Mouse (Mus musculus): ENCODE measurements around the gene Nfkbil1. TPM values are rescaled to one million over a fixed set of nuclear protein-coding genes. Genes with fewer than 3 reads are reported as not detected.

The Nfkbil1 gene
- polyA plus RNA-seq, 1 experiment = 7.9 TPM

DNA sequence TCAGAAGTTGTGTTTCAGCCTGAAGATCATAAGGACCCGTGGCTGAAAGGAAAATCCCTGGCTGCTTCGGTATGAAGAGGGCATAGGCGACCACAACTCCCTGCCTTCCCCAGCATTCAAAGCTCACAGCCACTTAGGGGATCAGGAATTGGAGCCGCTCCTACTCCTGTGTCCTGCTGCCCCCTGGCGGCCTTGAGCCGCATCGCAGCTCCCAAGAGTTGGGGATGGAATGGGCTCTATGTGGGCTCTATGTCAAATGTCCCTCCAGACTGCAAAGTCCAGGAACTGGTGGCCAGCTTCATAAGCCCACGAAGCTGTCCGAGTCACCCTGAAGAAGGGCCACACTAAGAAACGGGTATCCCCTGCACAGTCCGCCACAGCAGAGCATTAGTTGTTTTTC, 39.2 kb upstream of the Nfkbil1 start:
- no peaks in the 10 kb centered on the region for H3K27me3 ChIP-seq (ENCODE audit: control insufficient read depth, insufficient read depth, low read length, poor library complexity, severe bottlenecking)
- TF ChIP-seq CTCF (IDR thresholded peaks at IDR 0.05; ENCODE audit: low read depth, low read length) (peak; percentile 93), POLR2A (IDR thresholded peaks at IDR 0.05; ENCODE audit: insufficient read depth, low read length) (no peak), EP300 (IDR thresholded peaks at IDR 0.05; ENCODE audit: insufficient read depth, low read depth, low read length) (no peak)
- H3K9me3 ChIP-seq (replicated peaks; ENCODE audit: control insufficient read depth, insufficient read depth, low read length, poor library complexity, severe bottlenecking) = no peaks in the 10 kb centered on the region
- no peaks in the 10 kb centered on the region for H3K36me3 ChIP-seq (ENCODE audit: control insufficient read depth, insufficient read depth, low read length, poor library complexity, severe bottlenecking)
- peaks cover 1% of the 10 kb centered on the region for H3K4me1 ChIP-seq (ENCODE audit: control insufficient read depth, insufficient read depth, low read length)
- H3K4me3 ChIP-seq (ENCODE audit: low read depth, low read length) = no peak overlapping the region
- no peak overlapping the region for H3K27ac ChIP-seq (ENCODE audit: insufficient read depth, low read length)
- H3K9ac ChIP-seq (ENCODE audit: low read depth, poor library complexity, severe bottlenecking) = no peak overlapping the region

DNA sequence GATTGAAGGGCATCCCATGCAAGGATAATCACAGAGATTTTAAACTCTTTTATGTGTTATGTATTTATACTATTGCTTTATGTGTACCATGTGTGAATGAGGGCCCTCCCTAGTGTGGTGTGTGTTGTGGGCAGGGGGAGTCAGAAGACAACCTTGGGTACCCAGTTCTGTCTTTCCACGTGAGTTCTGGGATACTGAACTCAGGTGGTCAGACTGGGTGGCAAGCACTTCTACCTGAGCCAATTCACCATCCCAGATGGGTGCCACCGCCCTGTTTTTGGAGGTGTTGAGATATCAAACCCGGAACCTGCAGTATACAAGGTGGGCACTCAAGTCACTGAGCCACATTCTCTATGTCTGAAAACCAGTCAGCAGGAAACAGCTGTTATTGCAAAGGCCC, 36.7 kb upstream of the Nfkbil1 start:
- Histone ChIP-seq H3K9ac (ENCODE audit: low read depth, poor library complexity, severe bottlenecking) (no peak overlapping the region), H3K36me3 (ENCODE audit: control insufficient read depth, insufficient read depth, low read length, poor library complexity, severe bottlenecking) (no peaks in the 10 kb centered on the region), H3K27me3 (ENCODE audit: control insufficient read depth, insufficient read depth, low read length, poor library complexity, severe bottlenecking) (no peaks in the 10 kb centered on the region), H3K4me3 (ENCODE audit: low read depth, low read length) (no peak overlapping the region), H3K4me1 (ENCODE audit: control insufficient read depth, insufficient read depth, low read length) (peaks cover 1% of the 10 kb centered on the region), H3K9me3 (replicated peaks; ENCODE audit: control insufficient read depth, insufficient read depth, low read length, poor library complexity, severe bottlenecking) (no peaks in the 10 kb centered on the region), H3K27ac (ENCODE audit: insufficient read depth, low read length) (no peak overlapping the region)
- no peak for TF ChIP-seq CTCF (IDR thresholded peaks at IDR 0.05; ENCODE audit: low read depth, low read length)
- no peak for TF ChIP-seq POLR2A (IDR thresholded peaks at IDR 0.05; ENCODE audit: insufficient read depth, low read length)
- TF ChIP-seq EP300 (IDR thresholded peaks at IDR 0.05; ENCODE audit: insufficient read depth, low read depth, low read length) = no peak

DNA sequence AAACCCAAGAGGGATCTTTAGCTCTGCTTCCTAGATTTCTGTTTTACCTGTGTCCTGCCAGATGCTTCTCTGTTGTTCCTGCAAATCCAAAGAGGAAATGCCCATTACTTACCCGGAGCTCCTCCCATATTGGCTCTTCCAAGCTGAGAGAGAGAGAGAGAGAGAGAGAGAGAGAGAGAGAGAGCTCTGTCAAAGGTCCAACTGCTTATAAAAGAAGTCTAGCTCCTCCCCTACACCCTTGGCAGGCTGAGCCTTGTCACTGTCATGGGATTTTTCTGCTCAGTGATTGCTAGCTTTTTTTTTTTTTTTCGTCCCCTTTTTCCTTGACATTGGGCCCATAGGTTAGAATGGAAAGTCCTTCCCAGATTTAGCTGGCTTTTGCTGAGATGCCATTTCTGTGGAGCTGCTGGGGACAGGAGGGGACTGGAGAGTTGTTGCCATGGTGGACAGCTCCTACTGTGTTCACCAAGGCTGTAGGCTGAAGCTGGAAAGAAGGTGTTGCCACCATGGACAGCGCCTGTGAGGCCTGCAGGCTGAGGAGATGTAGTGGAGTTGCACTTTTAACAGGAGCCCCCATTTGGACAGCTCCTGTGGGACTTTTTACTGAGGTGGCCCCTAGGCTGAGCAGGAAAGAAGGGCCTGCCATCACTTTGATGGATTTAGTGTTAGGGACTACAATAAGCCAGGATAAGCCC, 34.2 kb upstream of the Nfkbil1 start:
- TF ChIP-seq POLR2A (IDR thresholded peaks at IDR 0.05; ENCODE audit: insufficient read depth, low read length) (no peak), EP300 (IDR thresholded peaks at IDR 0.05; ENCODE audit: insufficient read depth, low read depth, low read length) (no peak), CTCF (IDR thresholded peaks at IDR 0.05; ENCODE audit: low read depth, low read length) (no peak)
- H3K9me3 ChIP-seq (replicated peaks; ENCODE audit: control insufficient read depth, insufficient read depth, low read length, poor library complexity, severe bottlenecking) = no peaks in the 10 kb centered on the region
- H3K4me1 ChIP-seq (ENCODE audit: control insufficient read depth, insufficient read depth, low read length) = no peaks in the 10 kb centered on the region
- no peak overlapping the region for H3K9ac ChIP-seq (ENCODE audit: low read depth, poor library complexity, severe bottlenecking)
- no peak overlapping the region for H3K4me3 ChIP-seq (ENCODE audit: low read depth, low read length)
- no peaks in the 10 kb centered on the region for H3K36me3 ChIP-seq (ENCODE audit: control insufficient read depth, insufficient read depth, low read length, poor library complexity, severe bottlenecking)
- H3K27ac ChIP-seq (ENCODE audit: insufficient read depth, low read length) = no peak overlapping the region
- H3K27me3 ChIP-seq (ENCODE audit: control insufficient read depth, insufficient read depth, low read length, poor library complexity, severe bottlenecking) = no peaks in the 10 kb centered on the region

DNA sequence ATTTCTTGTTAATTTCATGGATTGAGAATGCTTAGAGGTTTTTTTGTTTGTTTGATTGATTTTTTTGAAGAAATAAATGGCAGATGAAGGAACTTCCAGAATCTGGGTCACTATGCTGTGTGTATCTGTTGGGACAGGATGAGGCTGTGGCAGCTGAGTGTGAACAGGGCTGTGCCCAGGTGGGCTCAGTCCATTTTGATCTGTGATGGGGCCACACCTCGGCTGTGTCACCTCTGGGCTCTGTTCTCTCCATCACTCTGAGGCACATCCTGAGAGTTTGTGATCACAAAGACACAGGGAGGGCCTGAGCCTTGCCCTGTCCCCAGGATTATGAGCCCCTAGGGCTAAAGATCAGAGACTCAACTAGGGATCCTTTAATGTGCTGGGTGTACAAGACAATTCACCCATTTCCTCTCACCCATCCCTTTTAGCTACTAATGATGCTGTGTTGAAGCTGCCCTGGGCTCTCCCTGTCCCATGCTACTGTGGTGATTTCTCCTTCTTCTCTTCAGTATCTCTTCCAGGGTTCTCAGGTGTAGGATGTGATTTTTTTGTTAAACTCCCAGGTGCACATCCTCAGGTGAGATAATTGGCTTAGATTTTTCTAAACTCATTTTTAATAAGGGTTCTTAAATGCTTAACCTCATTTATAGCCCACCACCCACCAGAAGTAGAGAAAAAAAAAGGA, 32.0 kb upstream of the Nfkbil1 start:
- Histone ChIP-seq H3K4me1 (ENCODE audit: control insufficient read depth, insufficient read depth, low read length) (no peaks in the 10 kb centered on the region), H3K36me3 (ENCODE audit: control insufficient read depth, insufficient read depth, low read length, poor library complexity, severe bottlenecking) (no peaks in the 10 kb centered on the region), H3K9ac (ENCODE audit: low read depth, poor library complexity, severe bottlenecking) (no peak overlapping the region), H3K9me3 (replicated peaks; ENCODE audit: control insufficient read depth, insufficient read depth, low read length, poor library complexity, severe bottlenecking) (no peaks in the 10 kb centered on the region), H3K4me3 (ENCODE audit: low read depth, low read length) (no peak overlapping the region), H3K27ac (ENCODE audit: insufficient read depth, low read length) (no peak overlapping the region), H3K27me3 (ENCODE audit: control insufficient read depth, insufficient read depth, low read length, poor library complexity, severe bottlenecking) (peaks cover 6% of the 10 kb centered on the region; the same call in 1 of the 2 replicates)
- no peak for TF ChIP-seq POLR2A (IDR thresholded peaks at IDR 0.05; ENCODE audit: insufficient read depth, low read length)
- no peak for TF ChIP-seq CTCF (IDR thresholded peaks at IDR 0.05; ENCODE audit: low read depth, low read length)
- no peak for TF ChIP-seq EP300 (IDR thresholded peaks at IDR 0.05; ENCODE audit: insufficient read depth, low read depth, low read length)

DNA sequence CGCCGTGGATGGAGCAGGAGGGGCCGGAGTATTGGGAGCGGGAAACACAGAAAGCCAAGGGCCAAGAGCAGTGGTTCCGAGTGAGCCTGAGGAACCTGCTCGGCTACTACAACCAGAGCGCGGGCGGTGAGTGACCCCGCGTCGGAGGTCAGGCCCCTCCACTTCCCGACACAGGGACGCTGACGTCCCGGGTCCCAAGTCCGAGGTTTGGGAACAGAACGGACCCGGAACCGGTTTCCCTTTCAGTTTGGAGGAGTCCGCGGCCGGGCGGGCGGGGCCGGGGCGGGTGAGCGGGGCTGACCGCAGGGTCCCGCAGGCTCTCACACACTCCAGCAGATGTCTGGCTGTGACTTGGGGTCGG, 27.9 kb upstream of the Nfkbil1 start:
- TF ChIP-seq EP300 (IDR thresholded peaks at IDR 0.05; ENCODE audit: insufficient read depth, low read depth, low read length) (no peak), CTCF (IDR thresholded peaks at IDR 0.05; ENCODE audit: low read depth, low read length) (no peak), POLR2A (IDR thresholded peaks at IDR 0.05; ENCODE audit: insufficient read depth, low read length) (no peak)
- H3K9me3 ChIP-seq (replicated peaks; ENCODE audit: control insufficient read depth, insufficient read depth, low read length, poor library complexity, severe bottlenecking) = no peaks in the 10 kb centered on the region
- H3K4me1 ChIP-seq (ENCODE audit: control insufficient read depth, insufficient read depth, low read length) = no peaks in the 10 kb centered on the region
- no peaks in the 10 kb centered on the region for H3K36me3 ChIP-seq (ENCODE audit: control insufficient read depth, insufficient read depth, low read length, poor library complexity, severe bottlenecking)
- peak overlapping the region; percentile 60 for H3K9ac ChIP-seq (ENCODE audit: low read depth, poor library complexity, severe bottlenecking)
- H3K27me3 ChIP-seq (ENCODE audit: control insufficient read depth, insufficient read depth, low read length, poor library complexity, severe bottlenecking) = peaks cover 6% of the 10 kb centered on the region; the same call in 1 of the 2 replicates
- H3K27ac ChIP-seq (ENCODE audit: insufficient read depth, low read length) = no peak overlapping the region
- peak overlapping the region; percentile 41 for H3K4me3 ChIP-seq (ENCODE audit: low read depth, low read length)
